Mouse (Mus musculus) hindbrain, embryonic 10.5 days (tissue): ENCODE data around the gene Xpnpep1. TPM values are rescaled to one million over a fixed set of nuclear protein-coding genes. Genes with fewer than 3 reads are reported as not detected.

ENCODE experiments used
- DNase-seq: peaks from one replicate; pipeline ENCODE4 v3.0.0-alpha.2; 2017; ENCODE audit warnings: low spot score
- H3K27ac ChIP-seq: fragments of 300-500 bp; sonication (generic); 2 replicates; pipeline ENCODE4 v1.5.1; 2016; ENCODE audit warnings: mild to moderate bottlenecking, moderate library complexity
- H3K27me3 ChIP-seq: fragments of 300-500 bp; sonication (generic); 2 replicates; pipeline ENCODE4 v1.6.1; 2016; ENCODE audit warnings: mild to moderate bottlenecking; ENCODE audit not compliant: poor library complexity, insufficient read depth, severe bottlenecking
- H3K36me3 ChIP-seq: fragments of 300-500 bp; sonication (generic); 2 replicates; pipeline ENCODE4 v1.6.1; 2016; ENCODE audit warnings: mild to moderate bottlenecking, moderate library complexity
- H3K4me1 ChIP-seq: fragments of 300-500 bp; sonication (generic); replicated peaks from 2 replicates; pipeline ENCODE4 v1.6.1; 2016; ENCODE audit warnings: mild to moderate bottlenecking
- H3K4me3 ChIP-seq: fragments of 300-500 bp; sonication (generic); 2 replicates; pipeline ENCODE4 v1.5.1; 2016; ENCODE audit warnings: mild to moderate bottlenecking, moderate library complexity
- H3K9me3 ChIP-seq: fragments of 300-500 bp; sonication (generic); 2 replicates; pipeline ENCODE4 v1.6.1; 2016; ENCODE audit warnings: mild to moderate bottlenecking, moderate library complexity
- WGBS: fragments of 180-500 bp; shearing (Covaris S2); methylation state at CpG from one replicate; pipeline ENCODE4 v1.1.7; 2016; 5-methylcytosine and 5-hydroxymethylcytosine counted together
- polyA plus RNA-seq: library from polyadenylated mRNA; unstranded; fragments of >200 nt; fragmentation: Nextera tagmentation; extraction: Ambion mirVana; gene quantifications from 2 replicates; pipeline ENCODE4 v1.2.1, GENCODE M21; 2016

Gene Xpnpep1
- polyA plus RNA-seq, 1 experiment from 2014 or later = 156 TPM

DNA sequence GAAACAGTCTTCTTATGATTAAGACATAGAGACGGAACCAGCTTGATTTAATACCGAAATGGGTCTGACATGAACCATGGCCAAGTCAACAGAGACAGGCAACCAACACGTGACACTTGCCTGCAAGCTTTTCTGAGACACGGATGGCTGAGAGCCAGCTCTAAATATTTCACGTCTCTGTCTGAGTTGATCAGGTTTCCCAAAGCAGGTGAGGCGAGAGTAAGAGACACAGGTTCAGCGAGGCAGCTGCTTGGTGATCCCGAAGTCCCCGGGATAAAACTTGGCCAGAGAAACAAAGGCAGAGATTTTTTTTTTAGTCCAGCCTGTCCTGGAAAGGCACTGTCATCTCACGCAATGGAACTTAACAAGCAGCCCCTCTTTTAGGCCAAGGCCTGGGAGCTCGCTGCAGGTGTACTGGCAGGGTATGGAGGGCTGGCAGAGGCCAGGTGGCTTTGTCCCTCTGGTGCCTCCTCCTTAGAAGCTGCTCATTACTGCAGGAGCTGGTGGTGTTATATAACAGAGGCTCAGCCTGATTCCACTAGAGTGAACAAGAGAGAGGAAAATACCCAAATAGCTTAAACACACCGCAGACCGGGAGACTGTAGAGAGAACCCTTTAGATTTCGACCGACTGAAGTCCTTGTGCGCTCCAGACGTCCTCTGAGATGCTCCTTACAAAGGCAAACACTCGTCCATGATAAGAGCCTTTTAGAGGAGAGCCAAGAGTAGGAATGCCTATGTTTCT, 36.4 kb upstream of the Xpnpep1 start:
- H3K9me3 ChIP-seq = no peaks in the 10 kb centered on the region
- WGBS = 89% methylated on average over 18 of the region's 18 CpGs
- H3K36me3 ChIP-seq = no peaks in the 10 kb centered on the region
- peaks cover 26% of the 10 kb centered on the region for H3K4me1 ChIP-seq
- no peak overlapping the region for H3K4me3 ChIP-seq
- DNase-seq = no peak
- no peak overlapping the region for H3K27ac ChIP-seq
- no peaks in the 10 kb centered on the region for H3K27me3 ChIP-seq

GRCm38 (mm10) chr19:53075896-53076237, 35.9 kb upstream of the Xpnpep1 start:
- 91% methylated on average over 11 of the region's 11 CpGs for WGBS
- no peak overlapping the region for H3K27ac ChIP-seq
- H3K4me3 ChIP-seq = no peak overlapping the region
- H3K36me3 ChIP-seq = no peaks in the 10 kb centered on the region
- peaks cover 21% of the 10 kb centered on the region for H3K4me1 ChIP-seq
- H3K9me3 ChIP-seq = no peaks in the 10 kb centered on the region
- no peak for DNase-seq
- H3K27me3 ChIP-seq = no peaks in the 10 kb centered on the region

- Histone ChIP-seq H3K36me3 (no peaks in the 10 kb centered on the region), H3K27me3 (no peaks in the 10 kb centered on the region), H3K4me3 (no peak overlapping the region), H3K27ac (no peak overlapping the region), H3K9me3 (no peaks in the 10 kb centered on the region), H3K4me1 (peaks cover 17% of the 10 kb centered on the region; the same call in 1 of the 2 replicates)
- DNase-seq = no peak
- WGBS = 93% methylated on average over 13 of the region's 13 CpGs
Measured at GRCm38 (mm10) chr19:53074899-53075722, 35.1 kb upstream of the Xpnpep1 start.

GRCm38 (mm10) chr19:53073521-53073920, 33.5 kb upstream of the Xpnpep1 start:
- H3K4me3 ChIP-seq = no peak overlapping the region
- 98% methylated on average over 4 of the region's 4 CpGs for WGBS
- H3K27ac ChIP-seq = no peak overlapping the region
- no peaks in the 10 kb centered on the region for H3K9me3 ChIP-seq
- H3K27me3 ChIP-seq = no peaks in the 10 kb centered on the region
- no peaks in the 10 kb centered on the region for H3K36me3 ChIP-seq
- peaks cover 14% of the 10 kb centered on the region; the same call in 1 of the 2 replicates for H3K4me1 ChIP-seq
- no peak for DNase-seq

GRCm38 (mm10) chr19:53072406-53072805, 32.4 kb upstream of the Xpnpep1 start:
- Histone ChIP-seq H3K27me3 (no peaks in the 10 kb centered on the region), H3K27ac (no peak overlapping the region), H3K4me1 (0 out of 2 replicates have a peak, but pooled peaks cover 11% of the 10 kb centered on the region), H3K9me3 (no peaks in the 10 kb centered on the region), H3K36me3 (no peaks in the 10 kb centered on the region), H3K4me3 (no peak overlapping the region)
- DNase-seq = no peak
- WGBS = 75% methylated on average over 5 of the region's 5 CpGs

GRCm38 (mm10) chr19:53071651-53072050, 31.6 kb upstream of the Xpnpep1 start:
- Histone ChIP-seq H3K4me1 (peaks cover 17% of the 10 kb centered on the region), H3K4me3 (no peak overlapping the region), H3K9me3 (no peaks in the 10 kb centered on the region), H3K36me3 (no peaks in the 10 kb centered on the region), H3K27ac (no peak overlapping the region), H3K27me3 (no peaks in the 10 kb centered on the region)
- 82% methylated on average over 5 of the region's 5 CpGs for WGBS
- no peak for DNase-seq

- 85% methylated on average over 4 of the region's 4 CpGs for WGBS
- Histone ChIP-seq H3K4me1 (peaks cover 23% of the 10 kb centered on the region), H3K4me3 (no peak overlapping the region), H3K9me3 (no peaks in the 10 kb centered on the region), H3K27ac (no peak overlapping the region), H3K27me3 (no peaks in the 10 kb centered on the region), H3K36me3 (no peaks in the 10 kb centered on the region)
- no peak for DNase-seq
Measured at GRCm38 (mm10) chr19:53070870-53071269, 30.9 kb upstream of the Xpnpep1 start.

DNA sequence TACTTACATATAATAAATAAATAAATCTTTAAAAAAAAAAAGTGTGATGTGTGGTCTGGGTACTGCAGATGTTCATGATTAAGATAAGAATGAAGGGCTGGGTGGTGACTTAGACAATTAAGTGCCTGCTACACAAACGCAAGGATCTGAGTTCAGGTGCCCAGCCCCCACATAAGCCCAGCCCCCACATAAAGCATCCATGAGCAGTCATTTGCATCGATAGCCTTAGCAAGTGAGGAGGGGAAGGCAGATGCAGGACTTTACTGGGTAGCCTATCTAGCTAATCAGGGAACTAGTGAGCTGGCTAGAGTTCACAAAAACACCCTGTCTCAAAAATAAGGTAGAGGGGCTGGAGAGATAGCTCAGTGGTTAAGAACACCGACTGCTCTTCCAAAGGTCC, 29.4 kb upstream of the Xpnpep1 start:
- no peaks in the 10 kb centered on the region for H3K9me3 ChIP-seq
- WGBS = 83% methylated on average over 3 of the region's 3 CpGs

GRCm38 (mm10) chr19:53066934-53067333, 26.9 kb upstream of the Xpnpep1 start:
- DNase-seq = no peak
- no peaks in the 10 kb centered on the region for H3K36me3 ChIP-seq
- peaks cover 18% of the 10 kb centered on the region for H3K4me1 ChIP-seq
- 54% methylated on average over 10 of the region's 10 CpGs for WGBS
- 0 out of 2 replicates have a peak overlapping the region, but pooled peaks have one; percentile 5 for H3K27ac ChIP-seq
- no peaks in the 10 kb centered on the region for H3K27me3 ChIP-seq
- no peaks in the 10 kb centered on the region for H3K9me3 ChIP-seq
- H3K4me3 ChIP-seq = no peak overlapping the region

More for the DNA sequence above, 29.4 kb upstream of the Xpnpep1 start:
- H3K27ac ChIP-seq = no peak overlapping the region
- no peaks in the 10 kb centered on the region for H3K36me3 ChIP-seq
- no peak for DNase-seq
- no peaks in the 10 kb centered on the region for H3K27me3 ChIP-seq
- peaks cover 23% of the 10 kb centered on the region for H3K4me1 ChIP-seq
- H3K4me3 ChIP-seq = no peak overlapping the region

GRCm38 (mm10) chr19:53066531-53066930, 26.5 kb upstream of the Xpnpep1 start:
- no peak for DNase-seq
- 40% methylated on average over 9 of the region's 9 CpGs for WGBS
- Histone ChIP-seq H3K4me1 (peaks cover 14% of the 10 kb centered on the region), H3K36me3 (no peaks in the 10 kb centered on the region), H3K27ac (0 out of 2 replicates have a peak overlapping the region, but pooled peaks have one; percentile 5), H3K4me3 (no peak overlapping the region), H3K9me3 (no peaks in the 10 kb centered on the region), H3K27me3 (no peaks in the 10 kb centered on the region)

- Histone ChIP-seq H3K27ac (no peak overlapping the region), H3K27me3 (no peaks in the 10 kb centered on the region), H3K9me3 (no peaks in the 10 kb centered on the region), H3K4me3 (no peak overlapping the region), H3K36me3 (no peaks in the 10 kb centered on the region), H3K4me1 (peaks cover 14% of the 10 kb centered on the region)
- DNase-seq = no peak
- 75% methylated on average over 8 of the region's 8 CpGs for WGBS
Measured at GRCm38 (mm10) chr19:53064972-53065361, 25.0 kb upstream of the Xpnpep1 start.

GRCm38 (mm10) chr19:53064292-53064971, 24.4 kb upstream of the Xpnpep1 start:
- Histone ChIP-seq H3K4me1 (peaks cover 14% of the 10 kb centered on the region), H3K27ac (0 out of 2 replicates have a peak overlapping the region, but pooled peaks have one; percentile 36), H3K36me3 (no peaks in the 10 kb centered on the region), H3K27me3 (no peaks in the 10 kb centered on the region), H3K4me3 (no peak overlapping the region), H3K9me3 (no peaks in the 10 kb centered on the region)
- 65% methylated on average over 12 of the region's 12 CpGs for WGBS
- DNase-seq = no peak
